In genomic region chr7:137197118-137198030, GRCm38 (mm10) we compare ENCODE assay signal across 11 mouse cellular contexts.
DNase-seq lines count a peak whose midpoint lies in the region; ATAC-seq and TF ChIP-seq lines count a peak whose summit lies in the region.
"Had no signal": no experiment of that assay in that cellular context is flagged by ENCODE, and none has a peak within 500 bp of the region (broad histone marks: within the 10 kb centered on the region; RNA-seq: fewer than 3 reads in every experiment).

No protein-coding gene starts in this region.

- no peaks in the 10 kb centered on the region for H3K9me3 ChIP-seq in intestine, embryonic 15.5 days
- H3K9me3 ChIP-seq in intestine, postnatal 0 days (ENCODE audit: control insufficient read depth) = no peaks in the 10 kb centered on the region
- H3K9me3 ChIP-seq in neural tube, embryonic 13.5 days = no peaks in the 10 kb centered on the region
- H3K9me3 ChIP-seq in stomach, embryonic 15.5 days = no peaks in the 10 kb centered on the region
- H3K9me3 ChIP-seq in liver, embryonic 11.5 days (ENCODE audit: control insufficient read depth, low read length) = no peaks in the 10 kb centered on the region
- H3K9me3 ChIP-seq: embryonic facial prominence, embryonic 13.5 days; kidney, embryonic 15.5 days had no signal

- no peaks in the 10 kb centered on the region; the same call in 1 of the 2 replicates for H3K27me3 ChIP-seq in intestine, embryonic 15.5 days (replicated peaks)
- 0 out of 2 replicates have a peak, but pooled peaks cover 3% of the 10 kb centered on the region for H3K27me3 ChIP-seq in intestine, postnatal 0 days (replicated peaks; ENCODE audit: control insufficient read depth, insufficient read depth, low read length)
- no peaks in the 10 kb centered on the region for H3K27me3 ChIP-seq in neural tube, embryonic 13.5 days
- 0 out of 2 replicates have a peak, but pooled peaks cover 4% of the 10 kb centered on the region for H3K27me3 ChIP-seq in stomach, embryonic 15.5 days (replicated peaks)
- peaks cover 6% of the 10 kb centered on the region; the same call in 1 of the 2 replicates for H3K27me3 ChIP-seq in liver, embryonic 11.5 days (replicated peaks; ENCODE audit: control insufficient read depth, insufficient read depth, low read length)
- H3K27me3 ChIP-seq: embryonic facial prominence, embryonic 13.5 days; kidney, embryonic 15.5 days had no signal

- no peaks in the 10 kb centered on the region; the same call in 1 of the 2 replicates for H3K4me1 ChIP-seq in intestine, embryonic 15.5 days (replicated peaks)
- no peaks in the 10 kb centered on the region for H3K4me1 ChIP-seq in intestine, postnatal 0 days (replicated peaks; ENCODE audit: control insufficient read depth, insufficient read depth, low read length)
- peaks cover 21% of the 10 kb centered on the region for H3K4me1 ChIP-seq in neural tube, embryonic 13.5 days (replicated peaks)
- H3K4me1 ChIP-seq in stomach, embryonic 15.5 days = peaks cover 6% of the 10 kb centered on the region
- no peaks in the 10 kb centered on the region for H3K4me1 ChIP-seq in liver, embryonic 11.5 days (replicated peaks; ENCODE audit: control insufficient read depth, insufficient read depth, low read length)
- H3K4me1 ChIP-seq: kidney, embryonic 15.5 days had no signal

- H3K27ac ChIP-seq in intestine, embryonic 15.5 days = no peak overlapping the region
- H3K27ac ChIP-seq in intestine, postnatal 0 days (ENCODE audit: low read depth, low read length) = no peak overlapping the region
- peak overlapping the region; percentile 20 for H3K27ac ChIP-seq in neural tube, embryonic 13.5 days (replicated peaks)
- no peak overlapping the region for H3K27ac ChIP-seq in stomach, embryonic 15.5 days
- no peak overlapping the region for H3K27ac ChIP-seq in liver, embryonic 11.5 days (ENCODE audit: low read depth, low read length)
- H3K27ac ChIP-seq: embryonic facial prominence, embryonic 13.5 days; kidney, embryonic 15.5 days; left cerebral cortex, adult 2 months had no signal

- H3K36me3 ChIP-seq in intestine, embryonic 15.5 days = no peaks in the 10 kb centered on the region
- H3K36me3 ChIP-seq in intestine, postnatal 0 days (ENCODE audit: control insufficient read depth, insufficient read depth) = no peaks in the 10 kb centered on the region
- H3K36me3 ChIP-seq in neural tube, embryonic 13.5 days = peaks cover 65% of the 10 kb centered on the region
- H3K36me3 ChIP-seq in stomach, embryonic 15.5 days = no peaks in the 10 kb centered on the region
- H3K36me3 ChIP-seq in liver, embryonic 11.5 days (ENCODE audit: control insufficient read depth, insufficient read depth, low read length) = no peaks in the 10 kb centered on the region
- H3K36me3 ChIP-seq: kidney, embryonic 15.5 days had no signal

- peak; percentile 61 for ATAC-seq in intestine, embryonic 15.5 days
- no peak for ATAC-seq in intestine, postnatal 0 days
- peak; percentile 7; the same call in 1 of the 2 replicates for ATAC-seq in neural tube, embryonic 13.5 days (ENCODE audit: low read depth)
- peak; percentile 69; the same call in 1 of the 2 replicates for ATAC-seq in stomach, embryonic 15.5 days (ENCODE audit: insufficient read depth, low FRiP score, low read depth)
- no peak for ATAC-seq in liver, embryonic 11.5 days (replicated peaks; ENCODE audit: low FRiP score)

- peak; percentile 48 to 74 for DNase-seq in adrenal gland, adult (ENCODE audit: inconsistent age in 2 of 2, low spot score in 1 of 2)
- no peak for DNase-seq in adrenal gland, postnatal 4 days (ENCODE audit: low spot score in 2 of 2)
- DNase-seq in neural tube, embryonic 10.5 days (ENCODE audit: extremely low spot score, low spot score) = no peak
- no peak for DNase-seq in liver, embryonic 11.5 days (ENCODE audit: low spot score)

- no peak for TF ChIP-seq CTCF in intestine, postnatal 0 days (IDR thresholded peaks at IDR 0.05; ENCODE audit: low read depth)

- no peak overlapping the region for H3K4me2 ChIP-seq in intestine, embryonic 15.5 days (replicated peaks)
- H3K4me2 ChIP-seq in intestine, postnatal 0 days (replicated peaks; ENCODE audit: low read depth) = no peak overlapping the region
- no peak overlapping the region for H3K4me2 ChIP-seq in neural tube, embryonic 13.5 days
- H3K4me2 ChIP-seq in stomach, embryonic 15.5 days = no peak overlapping the region
- no peak overlapping the region for H3K4me2 ChIP-seq in liver, embryonic 11.5 days
- H3K4me2 ChIP-seq: embryonic facial prominence, embryonic 13.5 days; kidney, embryonic 15.5 days had no signal

- no peak overlapping the region for H3K9ac ChIP-seq in intestine, embryonic 15.5 days
- no peak overlapping the region for H3K9ac ChIP-seq in intestine, postnatal 0 days (ENCODE audit: low read depth, low read length)
- no peak overlapping the region for H3K9ac ChIP-seq in neural tube, embryonic 13.5 days
- H3K9ac ChIP-seq in stomach, embryonic 15.5 days = no peak overlapping the region
- no peak overlapping the region for H3K9ac ChIP-seq in liver, embryonic 11.5 days (ENCODE audit: low read depth, low read length)
- H3K9ac ChIP-seq: embryonic facial prominence, embryonic 13.5 days; kidney, embryonic 15.5 days had no signal

- H3K4me3 ChIP-seq in intestine, embryonic 15.5 days (replicated peaks) = no peak overlapping the region
- H3K4me3 ChIP-seq in intestine, postnatal 0 days (ENCODE audit: low read depth, low read length) = no peak overlapping the region
- no peak overlapping the region for H3K4me3 ChIP-seq in neural tube, embryonic 13.5 days
- no peak overlapping the region for H3K4me3 ChIP-seq in stomach, embryonic 15.5 days (replicated peaks)
- H3K4me3 ChIP-seq in liver, embryonic 11.5 days (ENCODE audit: low read depth, low read length) = no peak overlapping the region
- H3K4me3 ChIP-seq: embryonic facial prominence, embryonic 13.5 days; kidney, embryonic 15.5 days; left cerebral cortex, adult 2 months had no signal

- WGBS in intestine, embryonic 15.5 days = 75% methylated on average over 23 of the region's 23 CpGs
- WGBS in intestine, postnatal 0 days = 67% methylated on average over 23 of the region's 23 CpGs
- 78% methylated on average over 23 of the region's 23 CpGs for WGBS in neural tube, embryonic 13.5 days
- WGBS in stomach, embryonic 15.5 days = 70% methylated on average over 23 of the region's 23 CpGs
- 86% methylated on average over 23 of the region's 23 CpGs for WGBS in liver, embryonic 11.5 days

Comparison
In these comparisons a context has a peak if more than half of its experiments do, and no peak if none do; other contexts are left out.
1. DNase-seq: peak in adrenal gland, adult (2 of 2); none in adrenal gland, postnatal 4 days (0 of 2), neural tube, embryonic 10.5 days (single experiment) and liver, embryonic 11.5 days (single experiment).
2. ATAC-seq: peak in intestine, embryonic 15.5 days (single experiment), neural tube, embryonic 13.5 days (single experiment) and stomach, embryonic 15.5 days (single experiment); none in intestine, postnatal 0 days (single experiment) and liver, embryonic 11.5 days (single experiment).